Mouse (Mus musculus): ENCODE data around the gene Stpg2. TPM values are rescaled to one million over a fixed set of nuclear protein-coding genes. Genes with fewer than 3 reads are reported as not detected.
"Not testable (repeated sequence)": the region's sequence is repeated elsewhere in the genome, so short reads cannot be mapped to it uniquely, and the experiment has no call there.

Stpg2 gene
- polyA plus RNA-seq, 1 experiment = 0.04 TPM

DNA sequence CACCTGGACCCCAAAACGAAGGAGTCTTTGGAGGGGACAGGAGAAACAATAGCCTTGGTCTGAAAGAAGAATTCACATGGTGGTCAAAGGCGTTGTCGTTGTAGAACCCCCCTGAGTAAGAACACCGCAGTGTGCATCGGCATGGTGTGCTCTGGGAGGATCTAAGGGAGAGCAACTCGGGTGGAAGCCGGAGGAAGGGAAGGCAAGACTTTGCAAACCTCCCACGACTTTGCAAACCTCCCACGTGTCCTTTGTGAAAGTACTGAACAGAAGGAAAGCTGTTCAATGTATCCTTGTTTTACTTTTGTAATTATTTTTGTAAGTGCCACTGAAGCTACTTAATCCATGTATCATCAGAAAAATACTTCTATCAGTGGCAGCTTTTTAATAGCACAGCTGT is 11.5 kb downstream of the Stpg2 start:
- TF ChIP-seq POLR2A (IDR thresholded peaks at IDR 0.05; ENCODE audit: extremely low read depth, insufficient read depth, low read length) (no peak), CTCF (IDR thresholded peaks at IDR 0.05; ENCODE audit: extremely low read depth, insufficient read depth, low read length) (no peak)
- H3K4me1 ChIP-seq (ENCODE audit: control insufficient read depth, insufficient read depth, low read length) = no peaks in the 10 kb centered on the region
- no peak overlapping the region for H3K4me3 ChIP-seq (ENCODE audit: insufficient read depth, low read length)
- no peak overlapping the region for H3K27ac ChIP-seq (ENCODE audit: insufficient read depth, low read length)

GRCm38 (mm10) chr3:139225123-139225522 is 19.6 kb downstream of the Stpg2 start:
- TF ChIP-seq POLR2A (IDR thresholded peaks at IDR 0.05; ENCODE audit: extremely low read depth, insufficient read depth, low read length) (no peak), CTCF (IDR thresholded peaks at IDR 0.05; ENCODE audit: extremely low read depth, insufficient read depth, low read length) (no peak)
- Histone ChIP-seq H3K4me1 (ENCODE audit: control insufficient read depth, insufficient read depth, low read length) (no peaks in the 10 kb centered on the region), H3K27ac (ENCODE audit: insufficient read depth, low read length) (no peak overlapping the region)

GRCm38 (mm10) chr3:139226811-139227210 is 21.3 kb downstream of the Stpg2 start:
- Histone ChIP-seq H3K4me3 (ENCODE audit: insufficient read depth, low read length) (no peak overlapping the region), H3K27ac (ENCODE audit: insufficient read depth, low read length) (no peak overlapping the region), H3K4me1 (ENCODE audit: control insufficient read depth, insufficient read depth, low read length) (no peaks in the 10 kb centered on the region)
- TF ChIP-seq CTCF (IDR thresholded peaks at IDR 0.05; ENCODE audit: extremely low read depth, insufficient read depth, low read length) = no peak
- TF ChIP-seq POLR2A (IDR thresholded peaks at IDR 0.05; ENCODE audit: extremely low read depth, insufficient read depth, low read length) = no peak

More at GRCm38 (mm10) chr3:139225123-139225522, 19.6 kb downstream of the Stpg2 start:
- no peak overlapping the region for H3K4me3 ChIP-seq (ENCODE audit: insufficient read depth, low read length)

DNA sequence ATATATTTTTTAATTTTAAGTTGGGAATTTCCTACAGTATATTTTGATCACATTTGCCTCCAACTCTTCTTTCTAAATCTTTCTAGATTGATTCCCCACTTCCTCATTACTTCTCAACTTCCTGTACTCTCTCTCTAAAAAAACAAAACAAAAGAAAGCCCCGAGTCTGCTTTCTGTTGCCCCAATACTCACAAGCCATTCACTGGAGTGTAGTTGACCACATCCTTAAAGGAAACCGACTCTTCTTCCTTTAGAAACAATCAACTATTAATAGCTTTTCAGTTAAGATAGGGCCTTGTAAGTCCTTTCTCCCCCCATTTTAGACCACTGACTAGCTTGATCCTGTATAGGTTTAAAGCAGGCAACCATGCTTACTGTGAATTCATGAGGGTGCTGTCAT is 39.7 kb downstream of the Stpg2 start:
- H3K4me1 ChIP-seq (ENCODE audit: control insufficient read depth, insufficient read depth, low read length) = no peaks in the 10 kb centered on the region
- no peak overlapping the region for H3K27ac ChIP-seq (ENCODE audit: insufficient read depth, low read length)
- H3K4me3 ChIP-seq (ENCODE audit: insufficient read depth, low read length) = no peak overlapping the region
- TF ChIP-seq POLR2A (IDR thresholded peaks at IDR 0.05; ENCODE audit: extremely low read depth, insufficient read depth, low read length) = no peak
- no peak for TF ChIP-seq CTCF (IDR thresholded peaks at IDR 0.05; ENCODE audit: extremely low read depth, insufficient read depth, low read length)

- Histone ChIP-seq H3K4me3 (ENCODE audit: insufficient read depth, low read length) (no peak overlapping the region), H3K4me1 (ENCODE audit: control insufficient read depth, insufficient read depth, low read length) (no peaks in the 10 kb centered on the region), H3K27ac (ENCODE audit: insufficient read depth, low read length) (no peak overlapping the region)
- TF ChIP-seq POLR2A (IDR thresholded peaks at IDR 0.05; ENCODE audit: extremely low read depth, insufficient read depth, low read length) = no peak
- 0 out of 2 replicates have a peak, but pooled peaks have one; percentile 2 for TF ChIP-seq CTCF (IDR thresholded peaks at IDR 0.05; ENCODE audit: extremely low read depth, insufficient read depth, low read length)
Measured at GRCm38 (mm10) chr3:139246508-139246907, 41.0 kb downstream of the Stpg2 start.

DNA sequence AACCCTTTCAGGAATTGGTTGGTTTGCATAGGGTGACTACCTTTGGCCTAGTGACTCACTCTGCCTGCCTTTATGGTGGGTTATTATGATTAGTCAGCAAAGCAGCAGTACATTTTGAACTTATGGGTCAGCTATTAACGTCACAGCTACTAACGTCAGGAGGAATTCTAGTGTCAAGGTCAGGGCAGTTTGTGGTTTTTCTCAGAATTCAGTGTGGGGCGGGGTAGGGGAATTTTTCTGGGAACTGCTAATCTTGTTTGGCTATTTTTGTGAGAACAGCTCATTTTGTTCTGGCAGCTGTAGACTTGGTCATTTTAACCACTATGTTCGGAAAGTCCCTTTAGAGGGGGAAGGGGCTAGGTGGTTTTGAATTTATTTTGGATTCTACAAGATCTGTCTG is 56.9 kb downstream of the Stpg2 start:
- H3K4me1 ChIP-seq (ENCODE audit: control insufficient read depth, insufficient read depth, low read length); H3K27ac ChIP-seq (ENCODE audit: insufficient read depth, low read length); H3K4me3 ChIP-seq (ENCODE audit: insufficient read depth, low read length): not testable (repeated sequence)

- H3K4me3 ChIP-seq (ENCODE audit: insufficient read depth, low read length) = no peak overlapping the region
- H3K27ac ChIP-seq (ENCODE audit: insufficient read depth, low read length) = no peak overlapping the region
- no peak for TF ChIP-seq CTCF (IDR thresholded peaks at IDR 0.05; ENCODE audit: extremely low read depth, insufficient read depth, low read length)
- no peak for TF ChIP-seq POLR2A (IDR thresholded peaks at IDR 0.05; ENCODE audit: extremely low read depth, insufficient read depth, low read length)
- H3K4me1 ChIP-seq (ENCODE audit: control insufficient read depth, insufficient read depth, low read length) = no peaks in the 10 kb centered on the region
Measured at GRCm38 (mm10) chr3:139297909-139298308, 92.4 kb downstream of the Stpg2 start.

- no peak overlapping the region for H3K27ac ChIP-seq (ENCODE audit: insufficient read depth, low read length)
- H3K4me3 ChIP-seq (ENCODE audit: insufficient read depth, low read length) = no peak overlapping the region
- no peaks in the 10 kb centered on the region for H3K4me1 ChIP-seq (ENCODE audit: control insufficient read depth, insufficient read depth, low read length)
- no peak for TF ChIP-seq CTCF (IDR thresholded peaks at IDR 0.05; ENCODE audit: extremely low read depth, insufficient read depth, low read length)
- no peak for TF ChIP-seq POLR2A (IDR thresholded peaks at IDR 0.05; ENCODE audit: extremely low read depth, insufficient read depth, low read length)
Measured at GRCm38 (mm10) chr3:139308078-139308809, 102.8 kb downstream of the Stpg2 start.

DNA sequence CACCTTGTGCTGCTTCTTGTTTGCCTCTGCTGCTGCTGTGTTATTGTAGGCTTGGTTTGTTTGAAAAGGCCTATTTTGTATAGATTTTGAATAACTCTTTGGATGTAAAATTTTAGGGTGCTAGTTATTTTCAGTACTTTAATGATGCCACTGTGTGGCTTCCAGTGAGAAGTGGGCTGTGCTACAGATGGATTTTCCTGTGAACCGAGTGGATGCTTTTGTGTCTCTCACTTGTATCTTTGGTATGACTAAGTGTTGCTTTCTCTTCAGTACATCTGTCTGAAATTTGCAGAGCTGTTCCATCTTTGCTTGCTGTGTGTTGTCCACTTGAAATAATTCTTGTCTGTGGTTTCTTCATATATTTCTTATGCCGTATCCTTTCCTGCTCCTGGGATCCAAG is 106.2 kb downstream of the Stpg2 start:
- Histone ChIP-seq H3K4me1 (ENCODE audit: control insufficient read depth, insufficient read depth, low read length) (no peaks in the 10 kb centered on the region), H3K4me3 (ENCODE audit: insufficient read depth, low read length) (no peak overlapping the region), H3K27ac (ENCODE audit: insufficient read depth, low read length) (no peak overlapping the region)
- TF ChIP-seq POLR2A (IDR thresholded peaks at IDR 0.05; ENCODE audit: extremely low read depth, insufficient read depth, low read length) = no peak
- TF ChIP-seq CTCF (IDR thresholded peaks at IDR 0.05; ENCODE audit: extremely low read depth, insufficient read depth, low read length) = no peak

DNA sequence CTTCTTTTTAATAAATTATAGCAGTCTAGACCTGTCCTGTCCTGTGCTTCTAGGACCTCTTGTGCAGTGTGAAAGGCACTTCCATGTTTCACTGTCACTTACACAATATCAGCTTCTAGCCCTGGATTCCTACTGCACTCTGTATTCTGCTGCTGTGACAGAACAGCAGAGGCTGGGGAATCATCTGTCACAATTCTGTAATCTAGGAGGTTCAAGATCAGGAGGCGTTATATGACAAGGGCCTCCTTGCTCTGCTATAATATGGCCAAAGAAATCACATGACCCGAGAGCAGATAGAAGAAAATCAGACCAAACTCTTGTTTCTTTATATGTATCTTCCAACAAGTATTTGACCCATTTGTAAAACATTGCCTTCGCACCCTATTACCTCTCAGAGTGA is 175.0 kb downstream of the Stpg2 start:
- H3K4me3 ChIP-seq (ENCODE audit: insufficient read depth, low read length) = no peak overlapping the region
- TF ChIP-seq CTCF (IDR thresholded peaks at IDR 0.05; ENCODE audit: extremely low read depth, insufficient read depth, low read length) = no peak
- no peak for TF ChIP-seq POLR2A (IDR thresholded peaks at IDR 0.05; ENCODE audit: extremely low read depth, insufficient read depth, low read length)
- no peaks in the 10 kb centered on the region for H3K4me1 ChIP-seq (ENCODE audit: control insufficient read depth, insufficient read depth, low read length)
- no peak overlapping the region for H3K27ac ChIP-seq (ENCODE audit: insufficient read depth, low read length)

Data from cortical plate, adult 2 months (tissue).